Mouse (Mus musculus) midbrain, embryonic 13.5 days (tissue): ENCODE results near the gene Nme7. TPM values are rescaled to one million over a fixed set of nuclear protein-coding genes. Genes with fewer than 3 reads are reported as not detected.

Experiments used
- ATAC-seq: fragments of 200-750 bp; cut with Nextera tagmentation; 2 replicates; pipeline ENCODE4 v1.8.0; 2017; ENCODE audit warnings: mild to moderate bottlenecking, moderate TSS enrichment, moderate library complexity
- H3K27ac ChIP-seq: fragments of 300-500 bp; sonication (generic); 2 replicates; pipeline ENCODE4 v1.5.1; 2015; ENCODE audit warnings: inconsistent platforms, mild to moderate bottlenecking, moderate library complexity
- H3K27me3 ChIP-seq: fragments of 300-500 bp; sonication (generic); 2 replicates; pipeline ENCODE4 v1.6.1; 2015; ENCODE audit warnings: mild to moderate bottlenecking, inconsistent platforms
- H3K36me3 ChIP-seq: fragments of 300-500 bp; sonication (generic); 2 replicates; pipeline ENCODE4 v1.6.1; 2015; ENCODE audit warnings: mild to moderate bottlenecking, inconsistent platforms
- H3K4me1 ChIP-seq: fragments of 300-500 bp; sonication (generic); replicated peaks from 2 replicates; pipeline ENCODE4 v1.6.1; 2015; ENCODE audit warnings: inconsistent platforms
- H3K4me2 ChIP-seq: fragments of 300-500 bp; sonication (generic); replicated peaks from 2 replicates; pipeline ENCODE4 v1.6.1; 2015; ENCODE audit warnings: moderate library complexity, mild to moderate bottlenecking, inconsistent platforms
- H3K4me3 ChIP-seq: fragments of 300-500 bp; sonication (generic); replicated peaks from 2 replicates; pipeline ENCODE4 v1.5.1; 2015; ENCODE audit warnings: mild to moderate bottlenecking, inconsistent platforms
- H3K9ac ChIP-seq: fragments of 300-500 bp; sonication (generic); replicated peaks from 2 replicates; pipeline ENCODE4 v1.6.1; 2015; ENCODE audit warnings: mild to moderate bottlenecking, inconsistent platforms
- H3K9me3 ChIP-seq: fragments of 300-500 bp; sonication (generic); 2 replicates; pipeline ENCODE4 v1.6.1; 2016; ENCODE audit warnings: mild to moderate bottlenecking, inconsistent platforms
- WGBS: fragments of 180-500 bp; shearing (Covaris S2); methylation state at CpG from one replicate; pipeline ENCODE4 v1.1.7; 2015; 5-methylcytosine and 5-hydroxymethylcytosine counted together
- polyA plus RNA-seq: library from polyadenylated mRNA; unstranded; fragments of >200 nt; fragmentation: Nextera tagmentation; extraction: Ambion mirVana; gene quantifications from 2 replicates; pipeline ENCODE4 v1.2.1, GENCODE M21; 2015

Gene Nme7
- polyA plus RNA-seq, 1 experiment from 2014 or later: 38.8 TPM

DNA sequence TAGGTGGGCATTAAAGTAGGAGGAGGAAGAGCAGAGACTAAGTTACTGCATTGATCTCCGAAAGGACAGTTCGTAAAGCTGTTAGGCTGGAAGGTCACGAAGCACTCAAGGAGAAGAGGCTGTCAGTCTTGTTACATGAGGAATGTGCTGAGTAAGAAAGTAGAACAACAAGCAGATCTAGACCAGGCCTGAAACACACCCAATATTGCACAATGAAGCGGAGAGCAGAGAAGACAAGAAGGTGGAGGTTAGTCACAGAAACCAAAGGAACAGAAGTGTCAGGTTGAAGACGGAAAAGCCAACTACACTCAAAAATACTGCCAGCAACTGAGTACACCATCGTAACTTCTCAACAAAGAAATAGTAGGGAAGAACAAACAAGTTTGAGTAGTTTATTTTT lies 9.8 kb upstream of the Nme7 start:
- Histone ChIP-seq H3K4me3 (no peak overlapping the region), H3K4me2 (no peak overlapping the region), H3K27me3 (no peaks in the 10 kb centered on the region), H3K36me3 (peaks cover 67% of the 10 kb centered on the region), H3K4me1 (no peaks in the 10 kb centered on the region), H3K27ac (no peak overlapping the region), H3K9ac (no peak overlapping the region), H3K9me3 (no peaks in the 10 kb centered on the region)
- no peak for ATAC-seq
- WGBS: 95% methylated on average over 6 of the region's 6 CpGs

DNA sequence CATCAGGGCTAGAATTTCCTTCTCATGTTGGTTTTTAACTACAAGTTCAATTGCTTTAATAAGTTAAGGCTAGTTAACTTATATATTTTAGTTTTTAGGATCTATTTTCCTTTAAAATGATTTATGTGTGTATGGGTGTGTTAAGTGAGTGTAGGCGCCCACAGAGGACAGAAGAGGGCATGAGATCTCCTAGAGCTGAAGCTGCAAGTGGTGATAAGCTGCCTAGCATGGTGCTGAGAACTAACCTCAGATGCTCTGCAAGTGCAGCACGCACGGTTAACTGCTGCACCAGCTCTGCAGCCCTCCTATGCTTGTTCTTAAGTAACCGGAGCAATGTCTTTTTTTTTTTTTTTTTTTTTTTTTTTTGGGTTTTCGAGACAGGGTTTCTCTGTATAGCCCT lies 7.4 kb upstream of the Nme7 start:
- no peak overlapping the region for H3K4me3 ChIP-seq
- H3K4me2 ChIP-seq: no peak overlapping the region
- H3K27ac ChIP-seq: no peak overlapping the region
- H3K27me3 ChIP-seq: no peaks in the 10 kb centered on the region
- peaks cover 76% of the 10 kb centered on the region for H3K36me3 ChIP-seq
- H3K9me3 ChIP-seq: no peaks in the 10 kb centered on the region
- H3K9ac ChIP-seq: no peak overlapping the region
- ATAC-seq: no peak
- no peaks in the 10 kb centered on the region for H3K4me1 ChIP-seq
- 95% methylated on average over 4 of the region's 5 CpGs for WGBS

DNA sequence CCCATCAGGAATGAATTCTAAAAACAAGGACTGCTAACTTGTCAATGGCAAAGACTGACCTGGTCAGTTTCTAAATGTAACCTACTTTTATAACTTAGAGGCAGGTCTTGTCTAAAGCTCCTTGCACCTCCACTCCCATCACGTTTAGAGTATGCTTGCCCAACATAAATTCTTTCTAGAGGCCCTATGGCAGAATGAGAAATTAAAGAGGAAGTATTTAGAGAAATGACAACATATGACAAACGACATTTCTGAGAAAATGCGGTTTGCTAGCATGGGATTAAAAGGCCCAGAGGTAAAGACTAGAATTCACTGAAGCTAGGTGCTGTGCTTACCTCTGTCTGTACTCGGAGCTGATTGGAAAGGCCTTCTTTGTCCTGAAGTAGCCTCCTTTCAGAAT lies 2.0 kb upstream of the Nme7 start:
- Histone ChIP-seq H3K4me1 (peaks cover 17% of the 10 kb centered on the region), H3K4me3 (no peak overlapping the region), H3K27ac (no peak overlapping the region), H3K9me3 (no peaks in the 10 kb centered on the region), H3K9ac (no peak overlapping the region), H3K4me2 (no peak overlapping the region), H3K27me3 (no peaks in the 10 kb centered on the region), H3K36me3 (peaks cover 63% of the 10 kb centered on the region)
- WGBS: 94% methylated on average over 4 of the region's 4 CpGs
- ATAC-seq: no peak

DNA sequence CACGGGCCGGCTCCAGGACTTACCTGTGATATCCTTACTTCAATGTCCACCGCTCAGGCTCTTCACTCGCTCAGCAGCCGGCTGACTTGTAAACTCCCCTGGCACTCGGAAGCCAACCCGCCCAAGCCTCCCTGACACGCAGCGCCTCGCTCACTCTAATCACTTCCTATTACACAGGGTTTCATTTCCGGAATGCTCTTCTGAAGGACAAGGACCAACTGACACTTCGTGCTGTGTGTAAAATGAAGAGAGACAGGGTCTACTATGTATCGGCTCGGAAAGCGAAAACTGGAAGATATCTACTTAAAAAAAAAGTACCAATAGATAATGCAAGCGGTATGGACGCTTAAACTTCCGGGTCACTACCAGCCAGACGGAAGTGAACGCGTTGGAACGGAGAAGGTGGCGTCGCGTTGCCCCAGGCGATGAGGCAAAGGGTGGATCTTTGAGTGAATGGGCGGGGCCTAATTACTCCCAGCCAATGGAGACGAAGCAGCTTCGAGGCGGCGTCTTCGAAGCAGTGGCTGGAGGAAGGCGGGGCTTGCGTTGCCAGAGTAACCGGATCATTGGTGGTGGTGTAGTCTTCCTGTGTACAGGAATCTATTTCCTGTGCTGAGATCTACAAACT lies 3.3 kb downstream of the Nme7 start, which contains the start of gene Blzf1:
TSS of gene Blzf1 (minus strand) at position 366 of the 628 bp plus-strand sequence.
- Histone ChIP-seq H3K4me2 (peak within 1 kb of the TSS; percentile 93), H3K9me3 (no peaks in the 10 kb centered on the region), H3K36me3 (peaks cover 19% of the 10 kb centered on the region), H3K4me3 (peak within 1 kb of the TSS; percentile 90), H3K4me1 (peaks cover 27% of the 10 kb centered on the region), H3K27ac (peak within 1 kb of the TSS; percentile 74), H3K9ac (peak within 1 kb of the TSS; percentile 76), H3K27me3 (no peaks in the 10 kb centered on the region)
- WGBS: under 1% methylated on average over 35 of the region's 35 CpGs
- peak; percentile 99 for ATAC-seq

DNA sequence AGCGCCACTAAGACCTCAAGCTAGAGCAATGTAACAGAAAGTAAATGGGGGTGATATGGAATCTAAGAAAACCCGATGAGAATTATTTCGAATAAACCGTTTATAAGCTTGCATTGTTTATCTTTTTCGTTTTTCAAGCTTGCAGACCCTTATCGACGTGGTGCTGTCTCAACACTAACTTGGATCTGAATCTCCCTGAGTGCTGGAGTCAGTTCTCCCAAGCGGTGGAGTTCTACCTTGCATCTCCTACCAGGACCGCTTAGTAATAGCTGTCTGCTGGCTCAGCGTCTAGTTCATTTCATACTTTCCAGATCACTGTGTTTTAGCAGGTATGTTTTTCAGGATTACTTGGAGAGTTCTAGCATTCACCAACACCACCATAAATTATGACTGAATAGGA lies 4.0 kb downstream of the Nme7 start:
- 11% methylated on average over 10 of the region's 10 CpGs for WGBS
- peak overlapping the region; percentile 93 for H3K4me2 ChIP-seq

DNA sequence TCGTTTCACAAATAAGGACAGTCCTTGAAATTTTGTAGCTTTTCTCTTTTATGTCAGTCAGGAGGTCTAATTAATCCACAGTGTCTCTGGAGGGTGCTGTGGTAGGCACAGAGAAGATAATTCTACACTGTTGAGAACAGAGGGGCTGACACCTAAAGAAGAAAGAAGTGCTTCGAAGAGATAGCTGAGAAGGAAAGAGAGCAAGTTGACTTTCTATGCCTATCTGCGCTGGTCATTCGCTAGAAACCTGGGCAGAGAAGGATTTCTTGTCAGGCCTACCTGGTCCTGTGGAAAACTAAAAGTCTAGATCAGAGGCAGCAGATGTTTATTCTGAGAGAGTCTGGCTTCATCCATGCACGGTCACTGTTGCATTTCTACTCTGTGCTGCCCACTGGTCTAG lies 10.2 kb downstream of the Nme7 start:
- Histone ChIP-seq H3K4me3 (no peak overlapping the region), H3K4me2 (no peak overlapping the region), H3K27ac (no peak overlapping the region), H3K36me3 (peaks cover 15% of the 10 kb centered on the region), H3K9me3 (no peaks in the 10 kb centered on the region), H3K4me1 (0 out of 2 replicates have a peak, but pooled peaks cover 5% of the 10 kb centered on the region), H3K9ac (no peak overlapping the region), H3K27me3 (no peaks in the 10 kb centered on the region)
- no peak for ATAC-seq
- 92% methylated on average over 5 of the region's 5 CpGs for WGBS

More for the DNA sequence above, 4.0 kb downstream of the Nme7 start:
- Histone ChIP-seq H3K4me1 (peaks cover 27% of the 10 kb centered on the region), H3K27me3 (no peaks in the 10 kb centered on the region), H3K9ac (peak overlapping the region; percentile 63), H3K9me3 (no peaks in the 10 kb centered on the region), H3K4me3 (peak overlapping the region; percentile 90), H3K36me3 (peaks cover 18% of the 10 kb centered on the region), H3K27ac (no peak overlapping the region)
- peak; percentile 18; the same call in 1 of the 2 replicates for ATAC-seq

DNA sequence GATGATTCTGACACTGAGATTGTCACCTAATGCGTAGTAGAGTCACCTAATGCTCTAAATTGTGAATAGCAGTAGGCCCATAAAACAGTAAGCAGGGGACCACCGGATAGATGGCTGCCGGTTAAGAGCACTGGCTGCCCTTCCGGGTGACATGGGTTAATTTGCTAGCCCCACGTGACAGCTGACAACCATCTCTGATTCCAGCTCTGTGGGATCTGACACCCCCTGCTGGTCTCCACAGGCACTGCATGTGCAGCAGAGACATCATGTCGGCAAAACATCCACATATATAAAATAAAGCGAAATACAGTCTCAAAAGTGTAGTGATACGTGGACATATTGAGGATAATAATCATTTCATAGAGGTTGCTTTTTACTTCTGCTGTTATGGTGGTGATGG lies 11.3 kb downstream of the Nme7 start:
- no peak for ATAC-seq
- peaks cover 15% of the 10 kb centered on the region for H3K36me3 ChIP-seq
- 74% methylated on average over 8 of the region's 8 CpGs for WGBS
- no peaks in the 10 kb centered on the region for H3K27me3 ChIP-seq
- H3K4me2 ChIP-seq: no peak overlapping the region
- H3K4me1 ChIP-seq: 0 out of 2 replicates have a peak, but pooled peaks cover 11% of the 10 kb centered on the region
- H3K27ac ChIP-seq: no peak overlapping the region
- no peaks in the 10 kb centered on the region for H3K9me3 ChIP-seq
- H3K9ac ChIP-seq: no peak overlapping the region
- no peak overlapping the region for H3K4me3 ChIP-seq

DNA sequence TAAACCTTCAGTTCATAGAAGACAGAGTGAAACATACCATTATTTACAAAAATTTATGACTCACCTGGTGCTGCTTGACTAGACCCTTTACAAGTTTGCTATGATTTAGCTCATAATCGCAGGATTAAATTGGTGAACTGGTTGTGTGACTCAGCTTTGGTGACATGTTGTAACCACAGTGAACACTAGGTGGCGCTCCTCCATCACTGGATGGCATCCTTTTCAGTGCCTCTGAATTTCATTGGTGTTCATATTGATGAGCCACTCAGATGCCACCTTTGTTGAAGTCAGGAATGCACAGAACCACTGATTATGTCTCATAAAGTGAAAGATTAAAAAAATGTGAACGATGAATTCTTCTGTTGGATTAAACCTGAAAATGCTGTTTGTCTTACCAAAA lies 12.8 kb downstream of the Nme7 start:
- H3K9me3 ChIP-seq: no peaks in the 10 kb centered on the region
- 34% methylated on average over 3 of the region's 3 CpGs for WGBS
- no peaks in the 10 kb centered on the region for H3K27me3 ChIP-seq
- no peak overlapping the region for H3K4me2 ChIP-seq
- ATAC-seq: peak; percentile 75
- H3K36me3 ChIP-seq: peaks cover 11% of the 10 kb centered on the region
- H3K4me3 ChIP-seq: no peak overlapping the region
- 0 out of 2 replicates have a peak, but pooled peaks cover 20% of the 10 kb centered on the region for H3K4me1 ChIP-seq
- H3K27ac ChIP-seq: no peak overlapping the region
- no peak overlapping the region for H3K9ac ChIP-seq

DNA sequence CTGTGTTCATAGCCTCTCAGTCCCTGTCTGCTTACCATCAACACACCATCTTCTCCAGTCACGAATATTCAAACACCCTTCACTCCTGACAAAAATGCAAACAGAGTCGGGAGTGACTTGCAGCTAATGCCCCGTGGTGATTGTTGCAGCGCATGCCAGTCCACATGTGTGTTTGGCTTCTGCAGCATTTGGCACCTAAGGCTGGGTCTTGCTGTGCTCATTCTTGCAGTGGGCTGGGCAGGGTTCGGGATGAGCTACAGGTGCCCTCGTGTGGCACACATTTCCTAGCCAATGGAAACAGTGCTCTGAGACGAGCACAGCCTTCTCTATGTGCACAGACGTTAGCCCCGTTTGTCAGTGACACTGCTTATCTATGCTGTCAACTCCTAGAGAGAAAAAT lies 13.3 kb downstream of the Nme7 start:
- Histone ChIP-seq H3K9me3 (no peaks in the 10 kb centered on the region), H3K4me3 (no peak overlapping the region), H3K4me2 (no peak overlapping the region), H3K36me3 (peaks cover 11% of the 10 kb centered on the region), H3K27ac (no peak overlapping the region), H3K27me3 (no peaks in the 10 kb centered on the region), H3K9ac (no peak overlapping the region), H3K4me1 (0 out of 2 replicates have a peak, but pooled peaks cover 20% of the 10 kb centered on the region)
- WGBS: 88% methylated on average over 9 of the region's 9 CpGs
- ATAC-seq: peak; percentile 31; the same call in 1 of the 2 replicates

DNA sequence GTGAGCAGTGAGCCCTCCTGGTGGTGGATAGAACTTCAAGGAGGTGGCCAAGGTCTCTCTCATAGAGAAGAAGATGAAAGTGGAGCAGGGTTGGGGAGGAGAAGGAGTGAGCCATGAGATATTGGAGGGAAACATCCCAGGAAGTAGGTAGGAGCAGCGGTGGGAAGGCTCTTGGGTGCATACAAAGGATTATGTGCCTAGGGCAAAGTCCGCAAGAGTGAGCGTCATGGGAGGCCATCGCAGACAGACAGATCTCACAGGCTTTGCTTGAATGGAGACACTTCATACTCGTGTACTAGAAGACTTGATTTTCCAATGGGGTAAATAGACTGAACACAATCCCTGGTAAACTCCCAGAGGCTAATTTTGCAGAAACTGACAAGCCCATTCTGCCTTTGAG lies 14.6 kb downstream of the Nme7 start:
- ATAC-seq: no peak
- H3K36me3 ChIP-seq: peaks cover 4% of the 10 kb centered on the region
- H3K4me3 ChIP-seq: no peak overlapping the region
- no peak overlapping the region for H3K9ac ChIP-seq
- H3K4me2 ChIP-seq: no peak overlapping the region
- H3K4me1 ChIP-seq: 0 out of 2 replicates have a peak, but pooled peaks cover 20% of the 10 kb centered on the region
- H3K9me3 ChIP-seq: no peaks in the 10 kb centered on the region
- 93% methylated on average over 5 of the region's 5 CpGs for WGBS
- no peaks in the 10 kb centered on the region for H3K27me3 ChIP-seq
- no peak overlapping the region for H3K27ac ChIP-seq

DNA sequence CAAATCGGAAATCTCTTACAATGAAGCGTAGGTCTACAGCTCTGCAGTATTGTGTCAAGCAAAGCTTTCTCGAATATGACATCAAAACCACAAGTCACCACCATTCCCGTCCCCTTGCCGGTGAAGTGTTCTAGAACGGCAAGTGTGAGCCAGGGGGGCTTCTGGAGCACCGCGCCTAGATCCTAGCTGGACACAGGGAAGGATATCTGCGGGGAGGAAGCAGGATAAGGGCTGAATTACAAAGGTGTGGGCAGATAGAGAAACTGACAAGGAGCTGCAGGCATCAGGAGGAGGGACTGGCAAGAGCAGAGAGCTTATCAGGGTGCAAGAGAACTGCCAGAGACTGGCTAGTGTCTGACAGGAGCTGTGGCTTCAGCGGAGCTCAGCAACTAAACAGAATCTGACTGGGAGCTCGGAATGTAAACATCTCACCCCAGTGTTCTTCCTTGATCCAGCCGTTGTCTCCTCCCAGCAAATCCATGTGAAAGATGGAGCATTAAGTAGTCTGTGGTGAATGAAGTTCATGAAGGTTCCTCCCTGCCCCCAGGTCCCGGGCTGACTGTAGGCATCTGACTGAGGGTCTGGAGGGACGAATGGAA lies 15.7 kb downstream of the Nme7 start:
- Histone ChIP-seq H3K27me3 (no peaks in the 10 kb centered on the region), H3K36me3 (no peaks in the 10 kb centered on the region), H3K4me3 (no peak overlapping the region), H3K4me1 (0 out of 2 replicates have a peak, but pooled peaks cover 20% of the 10 kb centered on the region), H3K9ac (no peak overlapping the region), H3K4me2 (no peak overlapping the region), H3K27ac (peak overlapping the region; percentile 30; the same call in 1 of the 2 replicates), H3K9me3 (no peaks in the 10 kb centered on the region)
- 80% methylated on average over 14 of the region's 14 CpGs for WGBS
- no peak for ATAC-seq

DNA sequence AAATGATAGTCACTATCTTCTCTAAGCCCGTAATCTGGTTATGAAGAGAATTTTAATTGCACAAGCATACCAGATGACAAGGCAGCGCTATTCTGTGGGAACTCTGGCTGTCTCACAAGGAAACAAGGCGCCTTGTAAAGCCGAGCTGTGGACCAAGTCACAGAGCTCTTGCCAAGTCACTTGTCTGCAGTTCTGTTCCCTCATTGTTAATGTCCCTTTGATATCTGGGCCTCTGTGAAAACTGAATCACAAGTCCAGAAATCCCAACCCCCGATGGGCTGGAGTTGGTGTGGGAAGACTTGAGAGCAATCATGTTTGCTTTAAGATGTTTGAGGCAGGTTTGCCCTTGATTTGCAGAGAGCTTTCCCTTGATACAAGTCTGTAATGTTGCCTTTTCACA lies 16.8 kb downstream of the Nme7 start:
- Histone ChIP-seq H3K27ac (peak overlapping the region; percentile 25; the same call in 1 of the 2 replicates), H3K27me3 (no peaks in the 10 kb centered on the region), H3K9ac (no peak overlapping the region), H3K4me2 (no peak overlapping the region), H3K9me3 (no peaks in the 10 kb centered on the region), H3K4me1 (0 out of 2 replicates have a peak, but pooled peaks cover 20% of the 10 kb centered on the region), H3K4me3 (no peak overlapping the region), H3K36me3 (no peaks in the 10 kb centered on the region)
- no peak for ATAC-seq
- WGBS: 55% methylated on average over 5 of the region's 5 CpGs
